Mouse (Mus musculus): Measurements from ENCODE around the gene Mertk. TPM values are rescaled to one million over a fixed set of nuclear protein-coding genes. Genes with fewer than 3 reads are reported as not detected.

Gene Mertk
- polyA plus RNA-seq, 1 experiment from 2014 or later = 6.1 TPM

DNA sequence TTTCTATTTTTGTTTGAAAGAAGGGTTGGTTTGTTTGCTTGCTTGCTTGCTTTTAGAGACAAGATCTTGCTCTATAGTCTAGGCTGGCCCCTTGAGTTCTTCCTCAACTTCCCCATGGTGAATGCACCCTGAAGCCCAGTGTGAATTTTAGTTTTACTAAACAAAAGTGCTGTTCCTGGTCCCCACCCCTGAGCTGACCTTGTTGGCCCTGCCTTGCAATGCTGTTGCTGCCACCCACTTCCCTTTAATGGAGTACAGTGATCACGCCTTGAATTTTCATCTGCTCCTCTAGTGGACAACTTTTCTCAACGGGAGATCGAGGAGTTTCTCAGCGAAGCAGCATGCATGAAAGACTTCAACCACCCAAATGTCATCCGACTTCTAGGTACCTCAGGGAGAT is 83.5 kb downstream of the Mertk start:
- Histone ChIP-seq H3K9me3 (ENCODE audit: low read length) (no peaks in the 10 kb centered on the region), H3K36me3 (replicated peaks; ENCODE audit: insufficient read depth, low read length) (peaks cover 13% of the 10 kb centered on the region), H3K4me1 (ENCODE audit: insufficient read depth) (no peaks in the 10 kb centered on the region), H3K9ac (replicated peaks) (no peak overlapping the region), H3K4me3 (ENCODE audit: low read depth, low read length) (no peak overlapping the region), H3K4me2 (ENCODE audit: low read depth, low read length) (no peak overlapping the region), H3K27ac (ENCODE audit: low read depth) (no peak overlapping the region), H3K27me3 (ENCODE audit: insufficient read depth, low read length) (no peaks in the 10 kb centered on the region)
- ATAC-seq (no peak), DNase-seq (no peak)
- TF ChIP-seq EP300 (IDR thresholded peaks at IDR 0.05; ENCODE audit: low read depth) (no peak), CTCF (IDR thresholded peaks at IDR 0.05; ENCODE audit: low read depth) (no peak)
- WGBS (ENCODE audit: insufficient replicate concordance) = 76% methylated on average over 5 of the region's 5 CpGs

DNA sequence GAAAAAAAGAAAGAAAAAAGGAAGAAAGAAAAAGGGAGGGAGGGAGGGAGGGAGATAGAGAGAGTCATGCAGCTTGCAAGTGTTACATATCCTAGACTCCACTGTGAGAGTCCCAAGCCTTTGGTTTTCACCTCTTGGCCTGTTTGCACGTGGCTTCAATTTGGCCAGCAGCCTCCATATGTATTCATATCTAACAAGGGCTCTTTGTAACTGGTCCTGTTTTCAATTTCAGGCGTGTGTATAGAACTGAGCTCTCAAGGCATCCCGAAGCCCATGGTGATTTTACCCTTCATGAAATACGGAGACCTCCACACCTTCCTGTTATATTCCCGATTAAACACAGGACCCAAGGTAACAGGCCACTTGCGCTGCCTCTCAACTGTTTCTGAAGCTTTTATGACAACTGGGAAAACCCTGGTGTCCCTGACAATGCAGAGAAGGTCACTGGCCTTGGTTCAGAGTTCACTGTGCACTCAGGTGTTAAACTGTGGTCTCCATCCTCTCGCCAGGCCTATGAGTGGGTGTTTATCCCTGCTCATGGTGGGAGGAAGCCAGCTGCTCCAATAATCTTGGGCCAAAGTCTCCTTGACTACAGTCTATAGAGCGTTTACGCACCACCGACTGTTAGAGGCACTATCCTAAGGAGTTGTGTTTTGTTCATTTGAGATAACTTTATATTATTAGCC is 85.0 kb downstream of the Mertk start:
- ATAC-seq (no peak), DNase-seq (no peak)
- 78% methylated on average over 10 of the region's 10 CpGs for WGBS (ENCODE audit: insufficient replicate concordance)
- H3K4me3 ChIP-seq (ENCODE audit: low read depth, low read length) = no peak overlapping the region
- H3K4me1 ChIP-seq (ENCODE audit: insufficient read depth) = no peaks in the 10 kb centered on the region
- TF ChIP-seq CTCF (IDR thresholded peaks at IDR 0.05; ENCODE audit: low read depth) = no peak
- TF ChIP-seq EP300 (IDR thresholded peaks at IDR 0.05; ENCODE audit: low read depth) = no peak
- H3K9ac ChIP-seq (replicated peaks) = no peak overlapping the region
- H3K4me2 ChIP-seq (ENCODE audit: low read depth, low read length) = no peak overlapping the region
- no peaks in the 10 kb centered on the region for H3K9me3 ChIP-seq (ENCODE audit: low read length)
- no peaks in the 10 kb centered on the region for H3K27me3 ChIP-seq (ENCODE audit: insufficient read depth, low read length)
- no peak overlapping the region for H3K27ac ChIP-seq (ENCODE audit: low read depth)
- peaks cover 13% of the 10 kb centered on the region for H3K36me3 ChIP-seq (replicated peaks; ENCODE audit: insufficient read depth, low read length)

GRCm38 (mm10) chr2:128784814-128785213 is 86.1 kb downstream of the Mertk start:
- WGBS (ENCODE audit: insufficient replicate concordance) = 72% methylated on average over 7 of the region's 7 CpGs
- peaks cover 8% of the 10 kb centered on the region for H3K36me3 ChIP-seq (replicated peaks; ENCODE audit: insufficient read depth, low read length)
- H3K9ac ChIP-seq (replicated peaks) = no peak overlapping the region
- DNase-seq (no peak), ATAC-seq (no peak)
- H3K4me3 ChIP-seq (ENCODE audit: low read depth, low read length) = no peak overlapping the region
- no peak overlapping the region for H3K4me2 ChIP-seq (ENCODE audit: low read depth, low read length)
- H3K9me3 ChIP-seq (ENCODE audit: low read length) = no peaks in the 10 kb centered on the region
- H3K27me3 ChIP-seq (ENCODE audit: insufficient read depth, low read length) = no peaks in the 10 kb centered on the region
- H3K27ac ChIP-seq (ENCODE audit: low read depth) = no peak overlapping the region
- H3K4me1 ChIP-seq (ENCODE audit: insufficient read depth) = no peaks in the 10 kb centered on the region
- TF ChIP-seq EP300 (IDR thresholded peaks at IDR 0.05; ENCODE audit: low read depth) (no peak), CTCF (IDR thresholded peaks at IDR 0.05; ENCODE audit: low read depth) (no peak)

GRCm38 (mm10) chr2:128786341-128786740 is 87.6 kb downstream of the Mertk start:
- no peaks in the 10 kb centered on the region for H3K9me3 ChIP-seq (ENCODE audit: low read length)
- DNase-seq (no peak), ATAC-seq (no peak)
- TF ChIP-seq EP300 (IDR thresholded peaks at IDR 0.05; ENCODE audit: low read depth) = no peak
- no peak for TF ChIP-seq CTCF (IDR thresholded peaks at IDR 0.05; ENCODE audit: low read depth)
- no peaks in the 10 kb centered on the region for H3K27me3 ChIP-seq (ENCODE audit: insufficient read depth, low read length)
- no peak overlapping the region for H3K4me2 ChIP-seq (ENCODE audit: low read depth, low read length)
- WGBS (ENCODE audit: insufficient replicate concordance) = 78% methylated on average over 5 of the region's 5 CpGs
- peaks cover 8% of the 10 kb centered on the region for H3K36me3 ChIP-seq (replicated peaks; ENCODE audit: insufficient read depth, low read length)
- no peak overlapping the region for H3K9ac ChIP-seq (replicated peaks)
- no peak overlapping the region for H3K27ac ChIP-seq (ENCODE audit: low read depth)
- no peak overlapping the region for H3K4me3 ChIP-seq (ENCODE audit: low read depth, low read length)
- no peaks in the 10 kb centered on the region for H3K4me1 ChIP-seq (ENCODE audit: insufficient read depth)

DNA sequence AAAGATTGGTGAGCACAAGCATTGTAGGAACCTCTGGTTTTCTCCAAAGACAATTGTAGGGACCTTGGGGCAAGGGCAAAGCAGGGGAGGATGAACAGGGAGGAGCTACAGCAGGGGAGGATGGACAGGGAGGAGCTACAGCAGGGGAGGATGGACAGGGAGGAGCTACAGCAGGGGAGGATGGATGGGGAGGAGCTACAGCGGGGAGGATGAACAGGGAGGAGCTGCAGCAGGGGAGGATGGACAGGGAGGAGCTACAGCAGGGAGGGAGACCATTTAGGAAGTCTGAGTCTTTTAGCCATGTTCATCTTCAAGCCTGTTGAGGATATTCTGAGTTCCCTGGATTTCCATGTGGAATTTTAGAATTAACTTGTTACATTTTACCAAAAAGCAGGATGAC is 88.0 kb downstream of the Mertk start:
- DNase-seq (no peak), ATAC-seq (no peak)
- Histone ChIP-seq H3K36me3 (replicated peaks; ENCODE audit: insufficient read depth, low read length) (peaks cover 8% of the 10 kb centered on the region), H3K9me3 (ENCODE audit: low read length) (no peaks in the 10 kb centered on the region), H3K4me3 (ENCODE audit: low read depth, low read length) (no peak overlapping the region), H3K4me2 (ENCODE audit: low read depth, low read length) (no peak overlapping the region), H3K4me1 (ENCODE audit: insufficient read depth) (no peaks in the 10 kb centered on the region), H3K27me3 (ENCODE audit: insufficient read depth, low read length) (no peaks in the 10 kb centered on the region), H3K27ac (ENCODE audit: low read depth) (no peak overlapping the region), H3K9ac (replicated peaks) (no peak overlapping the region)
- no peak for TF ChIP-seq EP300 (IDR thresholded peaks at IDR 0.05; ENCODE audit: low read depth)
- no peak for TF ChIP-seq CTCF (IDR thresholded peaks at IDR 0.05; ENCODE audit: low read depth)
- WGBS (ENCODE audit: insufficient replicate concordance) = 47% methylated on average over 1 of the region's 1 CpGs

DNA sequence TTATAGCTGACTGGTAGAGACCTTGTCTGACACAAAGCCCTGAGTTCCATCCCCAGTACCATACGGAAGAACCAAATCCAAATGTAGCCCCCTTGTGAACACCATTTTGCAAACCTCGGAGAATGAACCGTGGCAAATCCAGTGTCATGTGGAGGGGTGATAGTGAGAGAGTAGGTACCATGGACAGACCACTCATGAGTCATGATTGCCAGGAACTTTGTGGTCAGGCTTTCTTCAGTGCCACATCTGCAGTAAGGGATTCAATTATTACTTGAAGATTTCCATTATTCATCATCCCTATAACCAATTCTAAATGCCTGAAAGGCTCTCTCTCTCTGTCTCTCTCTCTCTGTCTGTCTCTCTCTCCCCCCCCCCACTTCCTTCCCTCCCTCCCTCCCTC is 89.0 kb downstream of the Mertk start:
- no peak for DNase-seq
- Histone ChIP-seq H3K4me3 (ENCODE audit: low read depth, low read length) (no peak overlapping the region), H3K27ac (ENCODE audit: low read depth) (no peak overlapping the region), H3K9me3 (ENCODE audit: low read length) (no peaks in the 10 kb centered on the region), H3K4me1 (ENCODE audit: insufficient read depth) (no peaks in the 10 kb centered on the region), H3K9ac (replicated peaks) (no peak overlapping the region), H3K36me3 (replicated peaks; ENCODE audit: insufficient read depth, low read length) (peaks cover 10% of the 10 kb centered on the region), H3K4me2 (ENCODE audit: low read depth, low read length) (no peak overlapping the region), H3K27me3 (ENCODE audit: insufficient read depth, low read length) (no peaks in the 10 kb centered on the region)
- no peak for ATAC-seq
- TF ChIP-seq CTCF (IDR thresholded peaks at IDR 0.05; ENCODE audit: low read depth) (no peak), EP300 (IDR thresholded peaks at IDR 0.05; ENCODE audit: low read depth) (no peak)
- WGBS (ENCODE audit: insufficient replicate concordance) = 63% methylated on average over 3 of the region's 3 CpGs

Data from liver, postnatal 0 days (tissue).